Mouse (Mus musculus) intestine, postnatal 0 days (tissue): ENCODE data around the gene Ezh1. TPM values are rescaled to one million over a fixed set of nuclear protein-coding genes. Genes with fewer than 3 reads are reported as not detected.

Experiments used
- ATAC-seq: fragments of 200-750 bp; cut with Nextera tagmentation; 2 replicates; pipeline ENCODE4 v1.8.0; 2017; ENCODE audit warnings: mild to moderate bottlenecking, moderate TSS enrichment, moderate library complexity
- H3K27ac ChIP-seq: fragments of 300-500 bp; sonication (generic); 2 replicates; pipeline ENCODE4 v1.5.1; 2014; ENCODE audit warnings: mild to moderate bottlenecking, low read depth, low read length, moderate library complexity
- H3K27me3 ChIP-seq: fragments of 300-500 bp; sonication (generic); replicated peaks from 2 replicates; pipeline ENCODE4 v1.6.1; 2014; ENCODE audit warnings: low read length, mixed read lengths; ENCODE audit not compliant: control insufficient read depth, insufficient read depth
- H3K36me3 ChIP-seq: fragments of 300-500 bp; sonication (generic); 2 replicates; pipeline ENCODE4 v1.6.1; 2014; ENCODE audit warnings: mild to moderate bottlenecking, moderate library complexity; ENCODE audit not compliant: control insufficient read depth, insufficient read depth
- H3K4me1 ChIP-seq: fragments of 300-500 bp; sonication (generic); replicated peaks from 2 replicates; pipeline ENCODE4 v1.6.1; 2014; ENCODE audit warnings: antibody characterized with exemption, low read length, mixed read lengths; ENCODE audit not compliant: control insufficient read depth, insufficient read depth
- H3K4me2 ChIP-seq: fragments of 300-500 bp; sonication (generic); replicated peaks from 2 replicates; pipeline ENCODE4 v1.6.1; 2014; ENCODE audit warnings: low read depth, mild to moderate bottlenecking, moderate library complexity
- H3K4me3 ChIP-seq: fragments of 300-500 bp; sonication (generic); 2 replicates; pipeline ENCODE4 v1.5.1; 2014; ENCODE audit warnings: low read depth, low read length
- H3K9ac ChIP-seq: fragments of 300-500 bp; sonication (generic); 2 replicates; pipeline ENCODE4 v1.6.1; 2014; ENCODE audit warnings: mild to moderate bottlenecking, low read depth, low read length
- H3K9me3 ChIP-seq: fragments of 300-500 bp; sonication (generic); 2 replicates; pipeline ENCODE4 v1.6.1; 2016; ENCODE audit warnings: mixed run types; ENCODE audit not compliant: control insufficient read depth
- CTCF ChIP-seq: sonication (generic); IDR thresholded peaks from 2 replicates; pipeline ENCODE4 v1.5.1; 2016; ENCODE audit warnings: low read depth, mild to moderate bottlenecking, control low read depth, antibody characterized with exemption, moderate library complexity
- WGBS: fragments of 180-500 bp; shearing (Covaris S2); extraction: QIAGEN DNeasy Blood & Tissue Kit; methylation state at CpG from one replicate; pipeline ENCODE4 v1.1.7; 2014; 5-methylcytosine and 5-hydroxymethylcytosine counted together
- polyA plus RNA-seq: library from polyadenylated mRNA; unstranded; fragments of >200 nt; fragmentation: Nextera tagmentation; extraction: Ambion mirVana; gene quantifications from 2 replicates; pipeline ENCODE4 v1.2.1, GENCODE M21; 2015

The Ezh1 gene
- polyA plus RNA-seq, 1 experiment from 2014 or later = 9.8 TPM

GRCm38 (mm10) chr11:101230991-101231871, 5.0 kb upstream of the Ezh1 start:
- 8% methylated on average over 18 of the region's 18 CpGs for WGBS
- no peaks in the 10 kb centered on the region for H3K27me3 ChIP-seq
- peak overlapping the region; percentile 71 for H3K27ac ChIP-seq
- peak; percentile 11; the same call in 1 of the 2 replicates for TF ChIP-seq CTCF
- no peak for ATAC-seq
- H3K4me3 ChIP-seq = peak overlapping the region; percentile 32
- no peaks in the 10 kb centered on the region for H3K9me3 ChIP-seq
- peak overlapping the region; percentile 61 for H3K4me2 ChIP-seq
- H3K36me3 ChIP-seq = no peaks in the 10 kb centered on the region
- H3K9ac ChIP-seq = peak overlapping the region; percentile 34; the same call in 1 of the 2 replicates
- no peaks in the 10 kb centered on the region; the same call in 1 of the 2 replicates for H3K4me1 ChIP-seq

- H3K9ac ChIP-seq = no peak overlapping the region
- WGBS = 18% methylated on average over 5 of the region's 5 CpGs
- TF ChIP-seq CTCF = no peak
- no peaks in the 10 kb centered on the region for H3K36me3 ChIP-seq
- H3K27ac ChIP-seq = peak overlapping the region; percentile 71
- no peaks in the 10 kb centered on the region for H3K9me3 ChIP-seq
- H3K4me1 ChIP-seq = no peaks in the 10 kb centered on the region; the same call in 1 of the 2 replicates
- ATAC-seq = no peak
- H3K27me3 ChIP-seq = no peaks in the 10 kb centered on the region
- peak overlapping the region; percentile 61 for H3K4me2 ChIP-seq
- H3K4me3 ChIP-seq = no peak overlapping the region
These were observed 4.3 kb upstream of the Ezh1 start for GRCm38 (mm10) chr11:101230526-101230925.

- ATAC-seq = no peak
- no peaks in the 10 kb centered on the region; the same call in 1 of the 2 replicates for H3K4me1 ChIP-seq
- no peak overlapping the region for H3K4me2 ChIP-seq
- H3K9me3 ChIP-seq = no peaks in the 10 kb centered on the region
- no peak overlapping the region for H3K9ac ChIP-seq
- H3K27ac ChIP-seq = peak overlapping the region; percentile 71; the same call in 1 of the 2 replicates
- no peak overlapping the region for H3K4me3 ChIP-seq
- no peaks in the 10 kb centered on the region for H3K27me3 ChIP-seq
- 30% methylated on average over 2 of the region's 2 CpGs for WGBS
- H3K36me3 ChIP-seq = no peaks in the 10 kb centered on the region
- no peak for TF ChIP-seq CTCF
These were observed 3.8 kb upstream of the Ezh1 start for GRCm38 (mm10) chr11:101230061-101230511.

GRCm38 (mm10) chr11:101229361-101229900, 3.2 kb upstream of the Ezh1 start:
- Histone ChIP-seq H3K9me3 (no peaks in the 10 kb centered on the region), H3K9ac (no peak overlapping the region), H3K4me2 (no peak overlapping the region), H3K36me3 (no peaks in the 10 kb centered on the region), H3K4me3 (no peak overlapping the region), H3K27ac (0 out of 2 replicates have a peak overlapping the region, but pooled peaks have one; percentile 22), H3K27me3 (no peaks in the 10 kb centered on the region), H3K4me1 (no peaks in the 10 kb centered on the region; the same call in 1 of the 2 replicates)
- WGBS = 51% methylated on average over 8 of the region's 8 CpGs
- no peak for ATAC-seq
- TF ChIP-seq CTCF = no peak

GRCm38 (mm10) chr11:101225331-101226064, 765 bp downstream of the Ezh1 start:
- peak overlapping the region; percentile 76 for H3K4me3 ChIP-seq
- no peaks in the 10 kb centered on the region for H3K27me3 ChIP-seq
- no peaks in the 10 kb centered on the region for H3K9me3 ChIP-seq
- peak overlapping the region; percentile 90 for H3K4me2 ChIP-seq
- H3K9ac ChIP-seq = peak overlapping the region; percentile 79
- H3K36me3 ChIP-seq = no peaks in the 10 kb centered on the region
- no peak for TF ChIP-seq CTCF
- WGBS = 15% methylated on average over 25 of the region's 25 CpGs
- no peak for ATAC-seq
- H3K4me1 ChIP-seq = peaks cover 7% of the 10 kb centered on the region; the same call in 1 of the 2 replicates
- H3K27ac ChIP-seq = peak overlapping the region; percentile 65

- no peak for TF ChIP-seq CTCF
- no peak overlapping the region for H3K9ac ChIP-seq
- peaks cover 9% of the 10 kb centered on the region; the same call in 1 of the 2 replicates for H3K4me1 ChIP-seq
- H3K36me3 ChIP-seq = no peaks in the 10 kb centered on the region
- no peak overlapping the region for H3K27ac ChIP-seq
- no peaks in the 10 kb centered on the region for H3K27me3 ChIP-seq
- H3K9me3 ChIP-seq = no peaks in the 10 kb centered on the region
- ATAC-seq = no peak
- WGBS = 78% methylated on average over 3 of the region's 3 CpGs
- no peak overlapping the region for H3K4me3 ChIP-seq
- H3K4me2 ChIP-seq = no peak overlapping the region
These were observed 1.9 kb downstream of the Ezh1 start for GRCm38 (mm10) chr11:101224337-101224736.
